Mouse (Mus musculus) liver, adult (tissue): ENCODE measurements around the gene Gpc3.

Experiments
- GATA4 ChIP-seq: IDR thresholded peaks from 2 replicates; pipeline ENCODE4 v1.6.1; 2014; ENCODE audit warnings: mild to moderate bottlenecking, low read length; ENCODE audit not compliant: insufficient replicate concordance

Gpc3 gene

DNA sequence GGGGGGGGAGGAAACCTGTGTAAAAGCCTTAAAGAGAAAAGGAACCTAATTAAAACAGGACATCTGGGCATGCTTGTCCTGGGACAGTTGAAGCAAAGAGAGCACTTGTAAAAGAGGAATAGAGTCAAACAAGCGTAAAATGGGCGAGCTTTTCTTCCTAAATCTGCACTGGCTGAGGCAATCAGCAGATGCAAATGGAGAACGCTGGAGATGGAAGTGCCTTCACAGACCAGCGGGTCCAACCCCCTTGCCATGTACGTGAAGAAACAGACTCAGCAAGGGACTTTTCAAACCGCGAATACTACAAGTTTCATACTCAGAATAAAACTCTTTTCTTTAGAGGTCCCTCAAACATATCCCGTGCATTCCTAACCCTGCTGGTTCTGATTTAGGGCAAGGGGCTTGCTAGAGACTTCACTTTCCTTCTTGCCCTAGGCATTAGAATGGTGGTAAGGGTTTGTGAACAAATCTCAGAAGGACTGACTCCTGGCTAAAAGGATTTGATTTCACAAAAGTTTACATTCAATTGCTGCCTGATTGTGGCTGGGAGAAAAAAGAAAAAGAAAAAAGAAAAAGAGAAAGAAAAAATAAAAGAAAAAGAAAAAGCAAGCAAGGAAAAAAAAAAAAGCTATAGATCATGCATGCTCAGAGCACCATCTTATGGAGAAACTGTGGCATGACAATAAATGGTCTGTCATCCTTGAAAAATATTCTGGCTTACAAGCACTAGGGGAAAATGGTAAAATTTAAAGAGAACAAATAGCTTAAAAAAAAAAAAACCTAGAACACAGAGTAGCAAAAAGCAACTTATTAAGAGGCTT is 243.6 kb downstream of the Gpc3 start:
- no peak for TF ChIP-seq GATA4

DNA sequence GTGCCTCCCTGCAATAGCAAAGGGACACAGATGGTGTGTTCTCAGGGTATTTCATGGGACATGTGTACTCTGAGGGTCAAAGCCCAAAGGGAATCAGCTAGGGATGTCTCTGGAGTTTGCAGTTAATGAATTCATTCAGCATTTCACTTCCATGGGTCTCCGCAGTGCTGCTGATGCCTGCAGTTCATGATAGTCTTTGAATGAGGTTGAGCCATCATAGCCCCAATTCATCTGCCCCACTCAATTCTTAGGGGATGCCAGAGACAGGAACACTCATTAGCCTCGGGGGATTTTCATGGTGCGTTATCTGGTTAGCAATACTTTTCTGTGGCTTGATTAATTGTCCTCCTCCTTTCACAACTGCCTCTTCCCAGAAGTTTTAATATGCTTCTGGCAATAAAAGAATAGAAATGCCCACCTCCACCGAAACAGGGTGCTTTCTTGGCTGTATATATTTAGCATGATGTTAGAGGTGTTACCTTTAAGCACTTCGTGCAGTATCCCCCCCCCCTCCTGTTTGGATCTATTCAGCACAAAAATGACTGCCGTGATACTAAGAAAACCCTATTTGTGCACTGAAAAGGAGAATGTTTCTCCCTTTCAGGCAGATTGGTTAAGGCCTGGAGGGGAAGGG is 244.3 kb downstream of the Gpc3 start:
- TF ChIP-seq GATA4 = no peak

DNA sequence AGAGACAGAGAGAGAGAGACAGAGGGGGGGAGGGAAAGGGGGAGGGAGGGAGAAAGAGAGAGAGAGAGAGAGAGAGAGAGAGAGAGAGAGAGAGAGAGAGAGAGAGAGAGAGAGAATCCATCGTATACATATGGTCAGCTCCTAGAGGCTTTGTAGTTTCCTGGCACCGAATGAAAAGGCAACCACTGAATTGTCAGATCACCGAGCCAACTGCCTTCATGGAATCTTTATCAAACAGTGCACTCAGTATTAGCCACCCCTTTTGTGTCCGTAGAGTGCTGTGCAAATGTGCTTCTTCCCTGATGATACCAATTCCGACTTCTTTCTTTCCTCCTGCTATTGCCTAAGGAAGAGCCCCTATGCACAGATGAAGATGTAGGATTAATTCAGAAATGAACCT is 246.9 kb downstream of the Gpc3 start:
- no peak for TF ChIP-seq GATA4

- TF ChIP-seq GATA4 = no peak
Measured at GRCm38 (mm10) chrX:52365790-52366189, 248.0 kb downstream of the Gpc3 start.

DNA sequence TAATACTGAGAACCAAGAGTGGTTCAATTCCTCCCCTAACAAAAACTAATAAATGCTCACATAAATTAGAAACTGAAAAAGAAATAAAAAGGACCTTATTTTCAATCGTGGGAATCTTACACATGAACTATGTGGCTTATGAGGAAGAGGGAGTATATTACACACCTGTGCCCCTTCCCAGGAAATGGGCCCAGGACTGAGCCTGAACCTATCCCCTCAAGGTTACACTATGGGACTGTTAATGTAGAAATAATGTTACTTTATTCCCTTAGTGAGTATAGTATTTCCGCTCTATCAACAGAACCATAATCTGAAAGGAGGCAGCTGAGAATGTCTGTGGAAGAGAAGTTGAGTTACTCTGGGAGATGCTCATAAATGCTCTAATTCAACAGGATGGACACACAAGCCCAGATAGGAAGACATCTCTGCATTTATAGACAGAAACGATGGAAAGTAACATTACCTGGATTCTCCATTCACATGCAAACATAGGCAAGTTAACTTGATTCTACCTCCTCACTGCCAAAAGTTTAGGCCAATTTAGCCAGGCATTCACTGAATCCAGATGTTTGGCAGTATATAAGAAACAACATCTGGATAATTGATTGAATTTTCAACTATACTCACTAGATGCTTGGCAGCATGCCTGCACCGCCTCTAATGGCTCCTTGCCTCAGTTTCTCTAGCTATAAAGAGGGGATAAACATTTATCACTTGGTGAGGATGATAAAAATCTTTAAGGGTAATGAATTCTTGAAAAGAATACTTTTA is 251.3 kb downstream of the Gpc3 start:
- no peak for TF ChIP-seq GATA4

DNA sequence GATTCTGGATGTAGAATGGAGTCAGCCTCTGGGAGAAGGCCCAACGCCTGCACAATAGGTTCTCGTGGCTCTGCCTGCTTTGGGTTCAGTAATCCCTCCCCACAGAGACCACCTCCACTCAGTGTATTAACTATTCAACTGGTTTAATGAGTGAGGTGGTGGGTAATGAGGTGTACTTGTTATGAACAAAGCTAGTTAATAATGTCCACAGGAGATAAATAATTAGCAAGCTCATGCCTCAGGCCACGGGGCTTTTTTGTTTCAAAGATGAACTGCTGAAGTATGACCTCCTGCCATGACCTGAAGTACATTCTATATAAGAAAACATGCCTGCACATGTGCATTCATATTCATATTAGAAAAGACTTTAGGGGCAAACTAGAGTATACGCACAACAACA is 260.8 kb downstream of the Gpc3 start:
- TF ChIP-seq GATA4 = no peak

- no peak for TF ChIP-seq GATA4
Measured at GRCm38 (mm10) chrX:52348773-52349172, 265.0 kb downstream of the Gpc3 start.

DNA sequence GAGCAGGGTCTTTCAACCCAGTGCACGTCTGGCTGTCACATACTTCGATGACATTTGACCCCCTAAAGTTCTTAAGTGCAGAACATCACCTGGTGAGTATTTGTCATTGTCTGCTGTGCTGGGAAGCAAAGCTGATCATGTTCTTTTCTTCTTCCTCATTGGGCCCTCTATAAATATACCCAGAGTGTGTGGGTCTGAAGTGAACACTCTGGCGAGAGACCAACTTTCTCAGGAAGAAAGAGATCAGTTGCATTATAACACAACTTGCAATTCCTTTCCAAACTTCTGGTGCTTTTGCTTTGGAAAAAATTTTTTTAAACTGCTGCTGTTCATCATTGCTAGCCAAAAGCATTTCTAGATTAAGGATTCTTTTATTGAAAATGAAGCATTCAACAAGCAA is 269.7 kb downstream of the Gpc3 start:
- TF ChIP-seq GATA4 = no peak

GRCm38 (mm10) chrX:52340251-52340650 is 273.5 kb downstream of the Gpc3 start:
- no peak for TF ChIP-seq GATA4

DNA sequence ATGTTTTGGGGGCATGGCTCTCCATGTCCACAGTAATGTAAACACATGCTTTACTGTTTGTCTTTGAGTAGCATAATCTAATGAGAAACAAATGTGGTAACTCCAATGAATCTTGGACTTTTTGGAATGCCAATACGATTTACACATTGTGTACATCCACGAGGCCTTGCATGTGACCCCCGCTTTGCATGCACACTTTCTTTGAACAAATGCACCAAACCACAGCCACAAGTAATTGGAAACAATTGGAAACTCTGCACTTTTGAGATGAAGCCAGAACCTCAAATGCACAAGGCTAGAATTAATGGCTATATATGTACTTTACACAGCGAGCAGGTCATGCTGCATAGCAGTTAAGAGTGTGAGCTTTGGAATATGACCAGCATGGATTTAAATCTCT is 292.0 kb downstream of the Gpc3 start:
- TF ChIP-seq GATA4 = no peak

GRCm38 (mm10) chrX:52320653-52321052 is 293.1 kb downstream of the Gpc3 start:
- TF ChIP-seq GATA4 = no peak

- TF ChIP-seq GATA4 = no peak
Measured at GRCm38 (mm10) chrX:52310976-52311375, 302.8 kb downstream of the Gpc3 start.

DNA sequence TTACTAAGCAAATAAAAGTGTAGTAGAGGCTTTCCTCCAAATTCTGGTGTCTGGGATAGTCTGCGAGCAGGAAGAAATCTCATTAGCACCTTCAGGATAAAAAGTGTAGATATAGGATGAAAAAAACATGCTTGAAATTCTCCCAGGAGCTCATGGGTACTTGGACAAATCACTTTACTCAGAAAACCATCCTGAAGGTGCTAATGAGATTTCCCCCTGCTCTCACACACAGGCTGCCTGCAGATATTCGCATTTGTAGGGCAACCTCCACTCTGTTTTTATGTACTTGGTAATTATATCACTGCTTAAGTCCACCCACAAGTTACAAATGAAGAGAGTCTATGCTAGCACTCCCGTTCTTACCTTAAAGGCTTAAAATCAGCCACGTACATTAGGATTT is 308.5 kb downstream of the Gpc3 start:
- no peak for TF ChIP-seq GATA4

- no peak for TF ChIP-seq GATA4
Measured at GRCm38 (mm10) chrX:52288792-52289191, 325.0 kb downstream of the Gpc3 start.

DNA sequence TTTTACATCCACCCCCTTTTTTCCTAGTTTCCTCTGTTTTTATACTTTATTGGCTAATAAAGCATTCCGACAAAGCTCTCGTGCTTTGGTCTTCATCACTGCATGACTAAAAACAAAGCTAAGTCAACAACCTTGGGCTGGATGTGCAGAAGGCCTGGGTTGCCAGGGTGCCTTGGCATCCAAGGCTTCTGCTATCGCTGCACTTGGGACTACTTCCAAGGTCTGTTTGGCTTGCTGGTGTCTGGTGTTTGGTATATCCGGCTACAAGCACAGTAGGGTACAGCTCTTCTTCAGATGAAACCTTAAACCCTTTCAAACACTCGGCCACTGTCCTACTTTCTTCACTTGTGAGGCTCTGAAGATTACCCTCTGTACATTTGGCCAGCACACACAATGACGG is 325.8 kb downstream of the Gpc3 start:
- no peak for TF ChIP-seq GATA4

DNA sequence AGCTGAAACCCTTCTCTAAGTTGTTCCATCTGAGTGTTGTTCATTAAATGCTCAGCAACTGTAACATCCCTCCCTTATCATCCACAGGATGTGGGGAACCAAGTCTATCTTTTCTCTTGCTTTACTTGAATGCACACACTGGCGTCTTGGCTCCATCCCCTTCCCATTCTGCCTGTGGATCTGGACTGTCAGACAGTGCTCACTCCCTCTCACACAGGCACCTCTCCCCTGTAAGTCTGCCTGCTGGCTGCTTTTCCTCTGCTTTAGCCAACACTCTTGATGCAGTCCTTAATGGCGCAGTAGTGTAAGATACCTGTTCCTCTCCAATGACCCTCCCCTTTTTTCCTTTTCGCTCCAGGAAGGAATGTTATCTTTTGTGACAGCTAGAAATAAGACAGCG is 331.7 kb downstream of the Gpc3 start:
- TF ChIP-seq GATA4 = no peak
